Mouse (Mus musculus) fibroblast of lung, adult 2 months (primary cell): ENCODE results near the gene Ctnna2.

Experiments
- DNase-seq: peaks from one replicate; pipeline ENCODE4 v3.0.0-alpha.2; 2011; ENCODE audit warnings: low read depth

Ctnna2 gene

DNA sequence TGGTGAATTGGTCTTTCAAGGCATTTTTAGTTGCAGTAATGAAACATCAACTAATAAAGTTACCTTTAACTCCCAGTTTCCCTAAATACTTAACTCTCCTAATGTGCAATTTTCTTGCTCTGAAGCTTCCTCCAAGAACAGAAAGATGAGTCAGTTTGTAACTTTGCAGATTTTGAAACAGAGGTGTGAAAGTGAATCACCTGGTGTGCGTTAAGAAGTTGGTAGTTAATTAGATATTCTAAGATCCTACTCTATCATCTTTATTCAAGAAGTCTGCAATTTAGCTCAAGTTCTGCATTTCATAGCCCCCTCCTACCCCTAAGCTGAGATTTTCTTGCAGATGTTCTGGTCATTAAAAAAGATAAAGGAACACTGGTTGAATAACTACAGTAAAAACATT, 1082.3 kb downstream of the Ctnna2 start:
- DNase-seq, result no peak
